Mouse (Mus musculus) spleen, adult 10 weeks (tissue): Measurements from ENCODE around the gene Cntln. TPM values are rescaled to one million over a fixed set of nuclear protein-coding genes. Genes with fewer than 3 reads are reported as not detected.

Source experiments
- polyA plus RNA-seq: library from polyadenylated mRNA; stranded (reverse); fragments of 350-450 nt; fragmentation: Illumina TruSeq; extraction: RNeasy Lipid Tissue Mini Kit (QIAGEN cat#74804); gene quantifications from one replicate; pipeline ENCODE4 v1.2.3, GENCODE M21; 2015; ENCODE audit warnings: low replicate concordance; ENCODE audit not compliant: insufficient read depth

Cntln gene
- 8.3 TPM for polyA plus RNA-seq

DNA sequence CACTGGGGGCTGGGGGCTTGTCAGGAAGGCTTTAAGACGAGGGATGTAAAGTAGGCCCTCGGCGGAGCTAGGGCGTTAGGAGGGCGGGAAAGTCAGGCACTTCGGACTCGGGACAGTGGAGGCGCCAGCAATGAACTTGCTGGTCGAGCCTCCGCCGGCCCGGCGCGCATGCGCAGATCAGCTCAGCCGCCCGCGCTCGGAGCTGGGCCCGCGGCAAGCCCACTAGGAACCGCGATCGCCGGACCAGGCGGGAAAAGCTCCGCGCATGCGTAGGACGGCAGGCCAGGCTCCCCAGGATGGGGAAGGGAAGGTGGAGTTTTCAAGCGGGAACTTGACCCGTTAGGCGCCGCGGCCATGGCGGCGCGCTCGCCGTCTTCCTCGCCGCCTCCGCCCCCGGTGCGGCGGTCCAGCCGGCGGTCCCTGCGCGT lies at the start of gene Cntln:
Cntln (plus strand) TSS at position 199 of the 428 bp plus-strand sequence.

Other genes with a start within 250 kb of the Cntln start
- 0.68 TPM for gene Bnc2, start 209.0 kb upstream of the Cntln start, polyA plus RNA-seq